Mouse (Mus musculus): ENCODE measurements at regions not wholly inside any gene's neighbourhood (a gene's known extent, or its start where the extent isn't known, plus 50 kb on each side); places are given as distances from the start of the nearest gene placed in this dataset.

- no peak for DNase-seq (ENCODE audit: extremely low read depth, low read depth, low spot score)
These were observed 53.8 kb downstream of the Dio3 start for GRCm38 (mm10) chr12:110332616-110333154.

- DNase-seq (ENCODE audit: extremely low read depth, low read depth, low spot score) = no peak
These were observed 55.7 kb downstream of the Dio3 start for GRCm38 (mm10) chr12:110334609-110335008.

- no peak for DNase-seq (ENCODE audit: extremely low read depth, low read depth, low spot score)
These were observed 65.5 kb downstream of the Dio3 start for GRCm38 (mm10) chr12:110344280-110344827.

GRCm38 (mm10) chr12:110349621-110350020 is 70.8 kb downstream of the Dio3 start:
- DNase-seq (ENCODE audit: extremely low read depth, low read depth, low spot score) = no peak

- DNase-seq (ENCODE audit: extremely low read depth, low read depth, low spot score) = no peak
These were observed 77.0 kb downstream of the Dio3 start for GRCm38 (mm10) chr12:110355851-110356250.

- DNase-seq (ENCODE audit: extremely low read depth, low read depth, low spot score) = no peak
These were observed 79.8 kb upstream of the Ppp2r5c start for GRCm38 (mm10) chr12:110367102-110367501.

GRCm38 (mm10) chr12:110367822-110368221 is 79.1 kb upstream of the Ppp2r5c start:
- DNase-seq (ENCODE audit: extremely low read depth, low read depth, low spot score) = no peak

- no peak for DNase-seq (ENCODE audit: extremely low read depth, low read depth, low spot score)
These were observed 74.8 kb upstream of the Ppp2r5c start for GRCm38 (mm10) chr12:110371886-110372690.

- no peak for DNase-seq (ENCODE audit: extremely low read depth, low read depth, low spot score)
These were observed 73.9 kb upstream of the Ppp2r5c start for GRCm38 (mm10) chr12:110372986-110373385.

GRCm38 (mm10) chr12:110373408-110374065 is 73.4 kb upstream of the Ppp2r5c start:
- no peak for DNase-seq (ENCODE audit: extremely low read depth, low read depth, low spot score)

- no peak for DNase-seq (ENCODE audit: extremely low read depth, low read depth, low spot score)
These were observed 71.8 kb upstream of the Ppp2r5c start for GRCm38 (mm10) chr12:110375139-110375538.

GRCm38 (mm10) chr12:110376062-110376837 is 70.7 kb upstream of the Ppp2r5c start:
- DNase-seq (ENCODE audit: extremely low read depth, low read depth, low spot score) = no peak

- no peak for DNase-seq (ENCODE audit: extremely low read depth, low read depth, low spot score)
These were observed 70.1 kb upstream of the Ppp2r5c start for GRCm38 (mm10) chr12:110376838-110377150.

- DNase-seq (ENCODE audit: extremely low read depth, low read depth, low spot score) = no peak
These were observed 69.6 kb upstream of the Ppp2r5c start for GRCm38 (mm10) chr12:110377306-110377705.

GRCm38 (mm10) chr12:110377734-110378133 is 69.2 kb upstream of the Ppp2r5c start:
- DNase-seq (ENCODE audit: extremely low read depth, low read depth, low spot score) = no peak

GRCm38 (mm10) chr12:110378302-110378701 is 68.6 kb upstream of the Ppp2r5c start:
- DNase-seq (ENCODE audit: extremely low read depth, low read depth, low spot score) = no peak

GRCm38 (mm10) chr12:110379721-110380120 is 67.2 kb upstream of the Ppp2r5c start:
- no peak for DNase-seq (ENCODE audit: extremely low read depth, low read depth, low spot score)

GRCm38 (mm10) chr12:110380831-110381750 is 65.8 kb upstream of the Ppp2r5c start:
- peak; percentile 58 for DNase-seq (ENCODE audit: extremely low read depth, low read depth, low spot score)

- no peak for DNase-seq (ENCODE audit: extremely low read depth, low read depth, low spot score)
These were observed 61.9 kb upstream of the Ppp2r5c start for GRCm38 (mm10) chr12:110385031-110385430.

Data from fat pad, adult 2 months (tissue).